In the genomic region with DNA sequence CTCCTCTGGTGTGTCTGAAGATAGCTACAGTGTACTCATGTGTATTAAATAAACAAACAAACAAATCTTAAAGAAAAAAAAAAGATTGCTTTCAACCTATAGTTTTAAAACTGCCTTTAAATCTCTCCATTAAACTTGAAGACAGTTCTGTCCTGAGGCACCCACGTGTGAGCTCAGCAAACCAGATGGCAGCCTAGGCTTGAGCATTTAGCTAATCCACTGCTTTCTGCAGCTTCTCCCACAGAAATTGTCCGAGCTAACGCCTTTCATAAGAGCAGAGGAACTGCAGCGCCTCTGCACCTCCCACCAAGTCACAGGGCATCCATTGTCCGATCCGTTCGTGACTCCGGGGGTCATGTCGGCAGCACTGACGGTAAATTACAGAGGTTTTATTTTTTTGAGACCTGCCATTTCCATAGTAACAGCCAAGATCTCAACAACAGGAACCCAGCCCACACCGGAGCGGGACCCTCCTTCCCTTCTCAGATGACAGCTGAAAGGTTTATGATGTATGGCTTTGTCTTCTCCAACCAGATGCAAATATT, we compare ENCODE assay signal across 10 mouse cellular contexts.
DNase-seq lines count a peak whose midpoint lies in the region; ATAC-seq lines count a peak whose summit lies in the region.
"Had no signal": no experiment of that assay in that cellular context is flagged by ENCODE, and none has a peak within 500 bp of the region (broad histone marks: within the 10 kb centered on the region; RNA-seq: fewer than 3 reads in every experiment).

No protein-coding gene starts in this region.

- H3K36me3 ChIP-seq in limb, embryonic 15.5 days, result no peaks in the 10 kb centered on the region
- H3K36me3 ChIP-seq: heart, embryonic 13.5 days had no signal

- H3K4me3 ChIP-seq in limb, embryonic 15.5 days, result no peak overlapping the region
- H3K4me3 ChIP-seq: heart, embryonic 13.5 days had no signal

- peak overlapping the region; percentile 17; the same call in 1 of the 2 replicates for H3K27ac ChIP-seq in limb, embryonic 15.5 days
- H3K27ac ChIP-seq: heart, embryonic 13.5 days had no signal

- H3K4me2 ChIP-seq in limb, embryonic 15.5 days, result no peak overlapping the region
- H3K4me2 ChIP-seq: heart, embryonic 13.5 days had no signal

- no peak for DNase-seq in frontal cortex, postnatal 25 days (ENCODE audit: low spot score in 2 of 2)
- peak; percentile 38 to 49 for DNase-seq in right cerebral cortex, postnatal 10 days (ENCODE audit: low spot score in 2 of 2)
- no peak for DNase-seq in right cerebral cortex, postnatal 4 days
- peak; percentile 20 for DNase-seq in retina, postnatal 1 day
- DNase-seq in MN1 (ENCODE audit: low spot score), result no peak
- DNase-seq in cerebellum, adult 11 months, result no peak
- DNase-seq: kidney, adult 11 months had no signal

- no peak overlapping the region for H3K9ac ChIP-seq in limb, embryonic 15.5 days
- H3K9ac ChIP-seq: heart, embryonic 13.5 days had no signal

- H3K9me3 ChIP-seq in limb, embryonic 15.5 days, result no peaks in the 10 kb centered on the region
- H3K9me3 ChIP-seq: heart, embryonic 13.5 days had no signal

- no peaks in the 10 kb centered on the region for H3K27me3 ChIP-seq in limb, embryonic 15.5 days
- H3K27me3 ChIP-seq: heart, embryonic 13.5 days had no signal

- WGBS in limb, embryonic 15.5 days, result 41% methylated on average over 12 of the region's 12 CpGs

- ATAC-seq in frontal cortex, adult (ENCODE audit: low TSS enrichment), result peak; percentile 96
- no peak for ATAC-seq in limb, embryonic 15.5 days (ENCODE audit: insufficient number of reproducible peaks, low FRiP score, low TSS enrichment, low read depth)

- H3K4me1 ChIP-seq in limb, embryonic 15.5 days, result 0 out of 2 replicates have a peak, but pooled peaks cover 3% of the 10 kb centered on the region
- H3K4me1 ChIP-seq: heart, embryonic 13.5 days had no signal

Comparison
In these comparisons a context has a peak if more than half of its experiments do, and no peak if none do; other contexts are left out.
1. DNase-seq: peak in right cerebral cortex, postnatal 10 days (2 of 2) and retina, postnatal 1 day (single experiment); none in frontal cortex, postnatal 25 days (0 of 2), right cerebral cortex, postnatal 4 days (single experiment), MN1 (single experiment) and cerebellum, adult 11 months (single experiment).